Mouse (Mus musculus) erythroid progenitor cell, adult 5-6 weeks (primary cell): ENCODE measurements around the gene Nat14. TPM values are rescaled to one million over a fixed set of nuclear protein-coding genes. Genes with fewer than 3 reads are reported as not detected.
A peak's percentile ranks its signal among the peaks of the same experiment; 100 is the strongest.
"Not testable (repeated sequence)": the region's sequence is repeated elsewhere in the genome, so short reads cannot be mapped to it uniquely, and the experiment has no call there.

Experiments
- ATAC-seq: replicated peaks from 2 replicates; pipeline ENCODE4 v1.8.0; 2016; ENCODE audit warnings: moderate number of reproducible peaks, mild to moderate bottlenecking, moderate TSS enrichment, inconsistent platforms; ENCODE audit not compliant: poor library complexity, low FRiP score, severe bottlenecking
- total RNA-seq, 2 experiments: library from RNA; stranded (forward) in 1 of 2; stranded (reverse) in 1 of 2; fragments of 150-400 nt in 1 of 2; fragments of 186-747, 209-891 nt in 1 of 2; gene quantifications; 2 replicates each; pipeline versions ENCODE4 v1.2.3 to v1.2.4; 2015 to 2017; ENCODE audit warnings: low replicate concordance in 2 of 2

The Nat14 gene
- 2.9 TPM in 1 of 2 replicates, not detected in the other for total RNA-seq (2015; ENCODE audit: low replicate concordance)
- total RNA-seq (2017; ENCODE audit: low replicate concordance): 0.64 and 4.4 TPM in 2 replicates

DNA sequence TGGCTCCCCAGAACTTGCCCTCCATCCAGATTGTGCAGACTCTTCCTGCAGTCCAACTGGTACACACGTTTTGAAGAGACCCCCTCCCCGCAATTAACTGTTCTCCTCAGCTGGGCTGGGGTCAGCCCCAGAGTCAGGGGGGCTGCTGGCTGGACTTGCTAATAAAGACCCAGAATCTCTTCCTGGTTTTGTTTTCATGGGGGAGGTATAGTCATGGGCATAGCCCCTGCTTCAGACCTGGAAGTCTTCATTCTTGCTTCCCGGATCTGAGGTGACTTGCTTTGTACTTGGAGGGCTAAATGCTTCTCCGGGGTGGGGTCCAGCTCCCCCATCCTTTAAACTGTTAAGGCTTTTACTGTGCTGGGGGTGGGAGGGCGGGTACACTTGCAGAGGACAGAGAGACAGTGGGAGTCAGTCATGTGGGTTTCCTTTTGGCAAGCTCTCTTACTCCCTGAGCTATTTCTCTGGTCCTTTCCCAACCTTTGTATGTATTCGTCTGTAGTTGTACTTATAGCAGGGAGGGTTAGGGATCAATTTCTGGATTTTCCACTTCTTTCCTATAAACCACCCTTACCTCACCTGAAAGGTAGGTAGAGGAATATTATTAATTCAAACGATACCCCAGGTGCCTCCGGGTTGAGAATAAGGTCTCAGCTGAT is at the start of gene Nat14:
Nat14 (plus strand) TSS at position 205 of the 659 bp plus-strand sequence.
- no peak for ATAC-seq

DNA sequence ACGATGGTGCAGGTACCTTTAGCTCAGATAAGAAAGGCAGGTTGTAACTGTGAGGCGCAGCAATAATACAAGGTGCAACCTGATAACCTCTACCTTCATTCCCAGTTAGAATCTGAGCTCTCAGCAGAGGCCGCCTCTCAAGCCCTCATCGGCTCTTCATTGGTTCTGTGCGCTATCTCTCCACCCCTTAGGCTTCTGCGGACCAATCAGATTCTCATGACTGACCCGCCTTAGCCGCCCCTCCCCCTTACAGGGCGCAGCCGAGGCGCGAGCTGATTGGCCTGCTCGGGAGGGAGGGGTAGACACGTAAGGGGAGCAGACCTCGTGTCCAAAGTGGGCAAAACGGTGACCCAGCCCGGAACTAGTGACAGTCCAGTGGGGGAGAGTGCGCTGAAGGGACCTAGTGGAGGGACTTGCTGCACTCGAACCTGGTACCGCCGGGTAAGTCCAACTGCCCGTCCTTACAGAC is 45.0 kb upstream of the Nat14 start, which contains the start of gene Isoc2a:
Isoc2a (plus strand) TSS at position 401 of the 469 bp plus-strand sequence.
- peak; percentile 99 for ATAC-seq

GRCm38 (mm10) chr7:4877226-4877625 is 44.6 kb upstream of the Nat14 start:
- ATAC-seq: no peak

- no peak for ATAC-seq
Measured at GRCm38 (mm10) chr7:4878186-4878585, 43.6 kb upstream of the Nat14 start.

- not testable (repeated sequence) for ATAC-seq
Measured at GRCm38 (mm10) chr7:4879036-4879435, 42.8 kb upstream of the Nat14 start.

DNA sequence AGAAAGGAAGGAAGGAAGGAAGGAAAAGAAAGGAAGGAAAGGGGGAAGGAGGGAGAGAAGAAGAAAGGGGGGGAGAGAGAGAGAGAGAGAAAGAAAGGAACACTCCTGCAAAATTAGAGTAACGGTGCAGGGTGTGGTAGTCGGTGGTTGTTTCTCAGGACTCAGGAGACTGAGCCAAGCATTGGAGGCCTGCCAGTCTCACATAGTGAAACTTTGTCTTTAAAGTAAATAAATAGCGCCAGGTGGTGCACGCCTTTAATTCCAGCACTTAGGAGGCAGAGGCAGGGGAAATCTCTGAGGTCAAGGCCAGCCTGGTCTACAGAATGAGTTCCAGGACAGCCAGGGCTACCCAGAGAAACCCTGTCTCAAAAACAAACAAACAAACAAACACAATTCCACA is 35.1 kb upstream of the Nat14 start:
- no peak for ATAC-seq

DNA sequence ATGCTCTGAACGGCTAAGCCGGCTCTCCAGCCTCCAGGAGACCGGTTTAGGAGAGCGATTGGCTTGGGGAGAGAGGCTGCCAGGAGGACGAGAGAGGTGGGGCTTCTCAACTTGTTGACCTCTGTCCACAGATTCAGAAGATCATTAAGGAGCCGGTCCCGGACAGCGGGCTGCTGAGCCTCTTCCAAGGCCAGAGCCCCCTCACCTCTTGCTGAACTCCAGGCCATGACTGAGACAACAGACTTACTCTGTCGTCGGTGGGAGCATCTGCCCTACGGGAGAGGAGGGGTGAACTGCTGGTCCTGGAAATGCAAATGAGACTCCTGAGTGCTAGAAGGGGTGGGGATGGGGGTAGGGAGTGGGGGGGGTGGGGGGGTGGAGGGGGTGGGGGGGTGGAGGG is 26.6 kb upstream of the Nat14 start:
- no peak for ATAC-seq

DNA sequence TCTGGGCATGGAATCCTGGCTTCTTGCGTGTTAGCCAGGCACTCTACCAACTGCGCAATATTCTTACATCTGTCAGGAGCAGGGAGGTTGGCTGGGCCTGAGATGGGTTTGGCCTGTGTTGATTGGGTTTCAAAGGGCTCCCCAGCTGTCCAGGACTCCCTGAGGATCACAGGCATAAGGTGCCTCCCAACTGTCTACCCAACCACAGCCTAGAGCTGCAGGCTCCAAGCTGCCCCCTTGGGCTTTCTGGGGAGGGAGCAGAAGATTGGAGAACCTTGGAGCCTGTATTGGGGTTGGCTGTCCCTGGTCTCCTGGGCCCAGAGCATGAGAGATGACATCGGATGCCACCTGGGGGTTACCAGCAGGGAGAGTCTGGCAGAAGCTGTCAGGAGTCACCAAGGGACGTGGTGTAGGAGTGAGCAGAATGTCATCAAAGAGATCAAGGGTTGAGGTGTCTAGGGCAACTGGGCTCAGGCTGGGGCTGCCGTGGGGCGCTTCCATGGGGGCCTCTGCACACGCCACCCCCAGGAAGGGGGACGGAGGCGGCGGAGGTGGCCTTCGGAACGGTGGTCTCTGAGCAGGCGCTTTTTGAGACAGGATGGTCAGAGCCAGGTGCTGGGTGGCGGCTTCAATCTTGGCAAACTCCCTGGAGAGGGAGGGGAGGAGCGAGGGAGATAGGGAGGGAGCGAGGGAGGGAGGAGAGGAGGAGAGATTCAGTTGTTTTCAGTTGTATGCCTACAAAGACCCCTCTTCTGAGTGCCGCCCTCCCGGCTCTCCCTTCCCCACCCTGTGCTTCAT is 22.8 kb upstream of the Nat14 start:
- 0 out of 2 replicates have a peak, but pooled peaks have one; percentile 41 for ATAC-seq

- peak; percentile 51; the same call in 1 of the 2 replicates for ATAC-seq
Measured at GRCm38 (mm10) chr7:4899649-4900522, 21.9 kb upstream of the Nat14 start.

DNA sequence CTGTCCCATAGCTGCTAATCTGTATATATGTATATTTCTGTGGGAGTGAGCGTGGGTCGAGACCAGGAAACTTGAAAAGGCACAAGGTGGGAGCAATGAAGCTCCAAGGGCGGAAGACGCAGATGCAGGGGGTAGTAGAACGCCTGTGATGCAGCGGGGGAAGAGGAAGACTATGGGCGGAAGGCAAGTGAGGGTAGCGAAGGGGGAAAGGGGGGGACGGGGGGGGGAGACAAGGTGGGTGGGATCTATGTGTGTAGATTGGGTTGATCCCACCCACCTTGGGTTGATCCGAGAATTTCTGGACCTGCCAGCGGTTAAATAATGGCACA is 21.3 kb upstream of the Nat14 start:
- ATAC-seq: no peak

- peak; percentile 60; the same call in 1 of the 2 replicates for ATAC-seq
Measured at GRCm38 (mm10) chr7:4901171-4901570, 20.7 kb upstream of the Nat14 start.

DNA sequence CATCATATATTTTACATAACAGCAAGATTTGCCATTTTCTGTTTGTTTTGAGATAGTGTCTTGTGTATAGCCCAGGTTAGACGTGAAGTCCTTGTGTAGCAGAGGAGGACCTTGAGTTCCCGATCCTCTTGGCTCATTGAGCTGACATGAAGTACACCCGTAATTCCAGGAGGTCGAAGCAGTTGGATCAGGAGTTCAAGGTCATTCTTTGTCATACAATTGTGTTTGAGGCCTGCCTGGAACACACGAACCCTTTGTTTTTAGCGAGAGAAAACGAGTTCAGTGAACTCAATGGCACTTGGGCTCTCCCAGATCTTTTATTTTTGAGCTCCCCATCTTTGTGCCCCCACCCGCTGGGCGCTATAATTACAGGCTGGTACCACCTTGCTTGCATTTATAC is 19.4 kb upstream of the Nat14 start:
- no peak for ATAC-seq

- no peak for ATAC-seq
Measured at GRCm38 (mm10) chr7:4906466-4906950, 15.3 kb upstream of the Nat14 start, which contains the start of gene Gm36210. Gene Gm36210, minus strand, starts transcription at chr7:4906516.

DNA sequence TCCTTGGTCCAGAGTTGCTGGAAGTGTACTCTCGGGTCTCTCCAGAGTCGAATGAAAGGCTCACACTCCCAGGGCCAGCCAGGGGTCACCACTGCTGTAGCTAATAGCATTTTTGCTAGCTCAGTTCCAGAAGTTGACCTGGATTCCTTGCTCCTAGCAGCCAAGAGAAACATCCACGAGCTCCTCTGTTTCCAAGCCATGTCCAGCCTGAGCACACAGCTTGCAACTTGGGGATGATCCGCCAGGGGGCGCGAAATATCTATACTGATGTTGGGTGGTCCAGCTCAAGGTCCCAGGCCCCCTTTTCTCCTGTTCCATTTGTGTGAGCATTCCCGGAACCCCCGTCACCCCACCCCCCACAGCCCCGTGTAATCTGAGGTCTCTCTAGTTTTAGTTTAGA is 10.3 kb upstream of the Nat14 start:
- ATAC-seq: no peak

DNA sequence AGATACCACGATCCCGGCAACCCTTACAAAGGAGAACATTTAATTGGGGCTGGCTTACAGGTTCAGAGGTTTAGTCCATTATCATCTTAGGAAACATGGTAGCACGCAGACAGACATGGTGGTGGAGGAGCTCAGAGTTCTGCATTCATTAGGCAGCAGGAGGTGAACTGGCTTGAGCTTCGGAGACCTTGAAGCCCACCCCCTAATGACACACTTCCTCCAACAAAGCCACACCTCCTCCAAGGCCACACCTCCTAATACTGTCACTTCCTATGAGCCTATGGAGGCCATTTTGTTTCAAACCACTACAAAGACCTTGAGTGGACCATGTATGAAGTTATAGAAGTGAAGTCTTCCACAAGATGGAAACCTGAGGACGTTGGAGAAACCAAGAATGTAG is 9.6 kb upstream of the Nat14 start:
- ATAC-seq: no peak

DNA sequence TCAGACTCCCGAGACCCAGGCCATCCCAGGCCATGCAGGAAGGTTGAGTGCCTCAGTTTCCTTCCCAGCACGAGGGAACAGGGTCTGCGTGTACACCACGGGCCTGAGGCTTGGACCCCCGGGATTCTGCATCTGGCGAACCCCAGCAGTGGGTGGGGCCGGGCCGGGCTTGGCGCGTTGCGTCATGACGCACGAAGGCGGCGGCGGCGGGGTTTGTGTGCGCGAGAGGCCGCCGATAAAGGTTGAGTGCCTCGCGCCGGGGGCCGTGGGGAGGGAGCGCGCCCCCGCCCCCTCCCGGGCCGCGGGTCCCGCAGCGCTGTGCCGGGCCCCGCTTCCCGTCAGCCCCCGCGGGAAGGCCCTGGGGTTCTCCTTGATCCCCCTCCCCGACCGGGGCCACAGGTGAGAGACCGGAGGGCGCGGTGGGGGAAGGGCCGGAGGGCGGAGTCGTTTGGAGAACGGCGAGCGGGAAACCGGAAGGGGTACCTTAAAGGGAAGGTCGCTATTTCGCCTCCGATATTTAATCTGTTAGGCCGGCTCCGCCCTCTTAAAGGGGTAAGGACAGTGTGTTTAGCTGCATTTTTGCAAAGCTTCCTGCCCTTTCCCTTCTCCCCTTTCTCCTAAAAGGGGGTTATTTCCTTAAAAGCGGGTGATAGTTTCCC is 6.7 kb upstream of the Nat14 start, which contains the start of gene Zfp628:
Zfp628 (plus strand) TSS at position 211 of the 659 bp plus-strand sequence.
- peak; percentile 91 for ATAC-seq

GRCm38 (mm10) chr7:4915669-4916416 is 6.0 kb upstream of the Nat14 start:
- peak; percentile 66 for ATAC-seq

- ATAC-seq: no peak
Measured at GRCm38 (mm10) chr7:4917494-4917893, 4.3 kb upstream of the Nat14 start.
